Mouse (Mus musculus) spleen, adult 2 months (tissue): ENCODE data around the gene Polk. TPM values are rescaled to one million over a fixed set of nuclear protein-coding genes. Genes with fewer than 3 reads are reported as not detected.

Experiments
- DNase-seq, 2 experiments: peaks; one replicate each; pipeline versions ENCODE4 v3.0.0 to v3.0.0-alpha.2; 2012 to 2021; ENCODE audit warnings: low spot score in 2 of 2, low read depth in 1 of 2
- H3K27ac ChIP-seq: fragments of 200-500 bp; 2 replicates; pipeline ENCODE4 v1.5.1; 2012; ENCODE audit warnings: low read length, inconsistent platforms; ENCODE audit not compliant: insufficient read depth
- H3K27me3 ChIP-seq: fragments of 200-500 bp; 2 replicates; pipeline ENCODE4 v1.6.1; 2012; ENCODE audit warnings: mild to moderate bottlenecking, moderate library complexity, low read length, inconsistent platforms; ENCODE audit not compliant: control insufficient read depth, insufficient read depth
- H3K36me3 ChIP-seq: fragments of 200-500 bp; 2 replicates; pipeline ENCODE4 v1.6.1; 2012; ENCODE audit warnings: mild to moderate bottlenecking, low read length, inconsistent platforms; ENCODE audit not compliant: control insufficient read depth, insufficient read depth
- H3K4me1 ChIP-seq: fragments of 200-500 bp; 2 replicates; pipeline ENCODE4 v1.6.1; 2011; ENCODE audit warnings: inconsistent platforms; ENCODE audit not compliant: control insufficient read depth, insufficient read depth, insufficient read length
- H3K4me3 ChIP-seq: fragments of 200-500 bp; 2 replicates; pipeline ENCODE4 v1.5.1; 2011; ENCODE audit warnings: mild to moderate bottlenecking, inconsistent platforms; ENCODE audit not compliant: insufficient read depth, insufficient read length; ENCODE audit errors: extremely low read depth
- CTCF ChIP-seq: fragments of 200-500 bp; IDR thresholded peaks from 2 replicates; pipeline ENCODE4 v1.5.1; 2011; ENCODE audit warnings: mild to moderate bottlenecking, inconsistent platforms; ENCODE audit not compliant: insufficient read depth, insufficient read length, insufficient replicate concordance; ENCODE audit errors: extremely low read depth
- POLR2A ChIP-seq: fragments of 200-500 bp; IDR thresholded peaks from 2 replicates; pipeline ENCODE4 v1.6.1; 2011; ENCODE audit warnings: low read depth, low read length, inconsistent platforms
- WGBS: fragments of 180-500 bp; shearing (Covaris S2); methylation state at CpG from one replicate; pipeline ENCODE4 v1.1.7; 2018; 5-methylcytosine and 5-hydroxymethylcytosine counted together
- polyA plus RNA-seq: library from polyadenylated mRNA; depleted of rRNA; stranded (reverse); fragments of >200 nt; gene quantifications from 2 replicates; pipeline ENCODE4 v1.2.3, GENCODE M21; 2012

Gene Polk
- polyA plus RNA-seq, 1 experiment = 0.97 TPM

GRCm38 (mm10) chr13:96516249-96516648 is 26.1 kb downstream of the Polk start:
- Histone ChIP-seq H3K4me3 (no peak overlapping the region), H3K27me3 (no peaks in the 10 kb centered on the region), H3K4me1 (peaks cover 4% of the 10 kb centered on the region; the same call in 1 of the 2 replicates), H3K27ac (no peak overlapping the region), H3K36me3 (no peaks in the 10 kb centered on the region)
- 74% methylated on average over 9 of the region's 9 CpGs for WGBS
- TF ChIP-seq POLR2A (no peak), CTCF (no peak)
- no peak for DNase-seq

- no peak overlapping the region for H3K27ac ChIP-seq
- H3K36me3 ChIP-seq = no peaks in the 10 kb centered on the region
- WGBS = 95% methylated on average over 5 of the region's 5 CpGs
- DNase-seq = no peak
- no peaks in the 10 kb centered on the region for H3K27me3 ChIP-seq
- TF ChIP-seq CTCF (no peak), POLR2A (no peak)
- peaks cover 8% of the 10 kb centered on the region; the same call in 1 of the 2 replicates for H3K4me1 ChIP-seq
- H3K4me3 ChIP-seq = no peak overlapping the region
These were observed 28.0 kb downstream of the Polk start for GRCm38 (mm10) chr13:96514154-96514942.

DNA sequence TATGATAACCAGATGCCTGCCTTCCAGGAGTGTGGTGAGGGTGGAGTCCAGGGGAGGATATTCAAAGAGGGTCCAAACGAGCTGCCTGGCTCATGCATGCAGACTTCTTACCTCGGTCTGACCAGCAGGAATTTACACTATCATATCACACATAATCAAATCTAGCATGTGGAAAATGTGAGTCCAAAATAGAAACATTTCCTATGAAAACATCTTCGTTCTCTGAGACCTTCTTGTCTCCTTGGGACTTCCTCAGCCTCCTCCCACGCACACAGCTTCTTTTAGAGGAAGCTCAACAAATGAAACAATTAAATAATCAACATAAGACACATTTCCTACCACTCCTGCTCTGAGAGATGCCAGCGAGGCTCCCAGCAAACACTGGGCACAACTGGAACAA is 30.5 kb downstream of the Polk start:
- peaks cover 8% of the 10 kb centered on the region; the same call in 1 of the 2 replicates for H3K4me1 ChIP-seq
- WGBS = 48% methylated on average over 5 of the region's 5 CpGs
- DNase-seq = no peak
- no peaks in the 10 kb centered on the region for H3K27me3 ChIP-seq
- H3K36me3 ChIP-seq = no peaks in the 10 kb centered on the region
- H3K4me3 ChIP-seq = no peak overlapping the region
- TF ChIP-seq CTCF (no peak), POLR2A (no peak)
- no peak overlapping the region for H3K27ac ChIP-seq

GRCm38 (mm10) chr13:96511262-96511661 is 31.1 kb downstream of the Polk start:
- no peak for DNase-seq
- Histone ChIP-seq H3K4me1 (peaks cover 8% of the 10 kb centered on the region; the same call in 1 of the 2 replicates), H3K36me3 (no peaks in the 10 kb centered on the region), H3K27me3 (no peaks in the 10 kb centered on the region), H3K4me3 (no peak overlapping the region), H3K27ac (no peak overlapping the region; the same call in 1 of the 2 replicates)
- TF ChIP-seq POLR2A (no peak), CTCF (no peak)
- 73% methylated on average over 1 of the region's 1 CpGs for WGBS

DNA sequence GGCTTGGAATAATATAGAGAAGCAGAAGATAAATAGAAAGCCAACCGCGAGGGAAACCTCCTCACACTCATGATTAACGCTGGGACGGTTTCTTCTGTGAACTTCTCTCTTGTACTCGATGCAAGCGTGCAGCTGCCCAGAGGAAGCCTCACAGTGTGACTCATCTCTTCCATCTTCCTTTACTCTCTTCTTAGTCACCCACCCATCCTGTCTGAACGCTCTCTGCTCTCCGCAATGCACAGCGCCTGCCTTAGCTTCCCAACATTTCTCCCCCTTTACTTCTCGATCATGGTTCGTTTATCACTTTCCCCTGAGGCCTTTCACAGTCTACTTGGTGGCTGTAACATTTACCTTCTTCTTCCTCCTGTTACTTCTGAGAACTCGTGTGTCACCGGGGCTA is 31.7 kb downstream of the Polk start:
- H3K4me1 ChIP-seq = peaks cover 8% of the 10 kb centered on the region; the same call in 1 of the 2 replicates
- TF ChIP-seq CTCF (no peak), POLR2A (no peak)
- H3K27ac ChIP-seq = peak overlapping the region; percentile 27; the same call in 1 of the 2 replicates
- no peaks in the 10 kb centered on the region for H3K27me3 ChIP-seq
- 7% methylated on average over 13 of the region's 13 CpGs for WGBS
- no peaks in the 10 kb centered on the region for H3K36me3 ChIP-seq
- H3K4me3 ChIP-seq = no peak overlapping the region
- peak; percentile 13 to 33 for DNase-seq

GRCm38 (mm10) chr13:96507541-96507940 is 34.8 kb downstream of the Polk start:
- Histone ChIP-seq H3K27me3 (no peaks in the 10 kb centered on the region), H3K36me3 (peaks cover 1% of the 10 kb centered on the region; the same call in 1 of the 2 replicates), H3K27ac (no peak overlapping the region), H3K4me3 (no peak overlapping the region), H3K4me1 (peaks cover 8% of the 10 kb centered on the region; the same call in 1 of the 2 replicates)
- WGBS = 94% methylated on average over 4 of the region's 4 CpGs
- no peak for DNase-seq
- TF ChIP-seq CTCF (no peak), POLR2A (no peak)

DNA sequence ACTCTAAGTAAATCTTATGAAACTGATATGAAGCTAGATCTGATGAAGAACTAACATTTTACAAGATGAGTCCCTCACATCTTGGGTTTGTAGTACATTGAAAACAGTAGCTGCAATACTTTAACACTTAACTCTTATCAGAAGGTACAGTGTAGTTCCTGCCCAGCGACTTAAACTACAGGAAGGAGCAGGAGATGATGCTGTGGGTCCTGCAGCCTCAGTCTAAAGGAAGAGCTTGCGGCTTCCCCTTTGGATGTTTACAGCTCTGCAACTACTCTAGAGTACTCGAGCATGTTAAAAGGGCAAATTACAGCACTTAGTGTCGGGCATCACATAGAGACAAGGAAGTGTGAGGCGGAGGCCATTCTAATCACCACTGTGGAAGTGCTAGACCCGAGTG is 36.1 kb downstream of the Polk start:
- DNase-seq = no peak
- Histone ChIP-seq H3K27me3 (no peaks in the 10 kb centered on the region), H3K4me1 (peaks cover 4% of the 10 kb centered on the region; the same call in 1 of the 2 replicates), H3K4me3 (no peak overlapping the region), H3K27ac (no peak overlapping the region), H3K36me3 (peaks cover 1% of the 10 kb centered on the region; the same call in 1 of the 2 replicates)
- 30% methylated on average over 6 of the region's 6 CpGs for WGBS
- TF ChIP-seq POLR2A = no peak
- TF ChIP-seq CTCF = no peak
